Mouse (Mus musculus): Measurements from ENCODE around the gene Rbfox3.

Gene Rbfox3

DNA sequence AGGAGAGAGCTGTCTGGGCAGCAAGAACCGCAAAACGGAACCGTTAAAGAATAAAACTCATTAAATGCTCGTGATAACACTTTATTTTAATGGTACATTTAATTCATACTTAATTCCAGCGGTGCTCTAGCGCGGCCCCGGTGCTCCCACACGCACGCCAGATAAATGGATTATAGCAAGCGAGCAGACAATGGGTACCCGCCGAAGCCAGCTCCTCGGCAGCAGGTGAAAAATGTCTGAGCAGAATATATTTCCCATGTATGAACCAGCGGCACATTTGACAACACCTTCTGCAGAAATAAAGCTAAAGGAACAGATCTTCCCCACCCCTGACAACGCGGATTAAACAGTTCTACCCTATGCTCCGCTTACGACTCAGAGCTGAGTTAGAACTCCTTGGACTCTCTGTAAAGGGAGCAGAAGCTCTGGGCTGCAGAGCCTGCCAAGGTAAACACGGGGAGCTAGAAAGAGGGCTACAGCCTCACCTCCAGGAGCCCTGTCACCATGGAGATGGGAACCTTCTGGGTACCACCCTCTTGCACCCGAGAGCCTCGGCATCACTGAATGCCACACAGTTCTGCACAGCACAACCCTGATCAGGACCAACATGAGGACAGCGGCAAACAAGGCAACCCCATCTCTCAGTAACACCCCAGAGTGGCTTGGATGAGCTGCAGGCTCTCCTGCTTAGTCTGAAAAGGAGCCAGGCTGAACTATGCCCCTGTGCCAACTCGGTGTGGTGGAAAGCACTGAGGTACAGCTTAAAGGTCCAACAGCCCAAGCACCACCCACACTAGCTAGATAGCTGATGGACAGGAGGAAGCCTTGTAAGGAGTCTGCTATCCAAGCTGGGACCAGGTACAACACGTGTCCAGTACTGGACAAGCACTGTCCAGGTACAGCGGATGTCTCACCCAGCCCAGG, 196.5 kb downstream of the Rbfox3 start:
- in situ Hi-C loops (cut with MboI; ENCODE audit: low pct_unique_long_range_greater_than_20kb in 1 of 2, low sequenced_read_pairs in 2 of 2, unreplicated experiment in 1 of 2): no loop called here

GRCm38 (mm10) chr11:118712761-118713160, 198.6 kb downstream of the Rbfox3 start:
- in situ Hi-C loops (cut with MboI; ENCODE audit: low pct_unique_long_range_greater_than_20kb in 1 of 2, low sequenced_read_pairs in 2 of 2, unreplicated experiment in 1 of 2): no loop called here

DNA sequence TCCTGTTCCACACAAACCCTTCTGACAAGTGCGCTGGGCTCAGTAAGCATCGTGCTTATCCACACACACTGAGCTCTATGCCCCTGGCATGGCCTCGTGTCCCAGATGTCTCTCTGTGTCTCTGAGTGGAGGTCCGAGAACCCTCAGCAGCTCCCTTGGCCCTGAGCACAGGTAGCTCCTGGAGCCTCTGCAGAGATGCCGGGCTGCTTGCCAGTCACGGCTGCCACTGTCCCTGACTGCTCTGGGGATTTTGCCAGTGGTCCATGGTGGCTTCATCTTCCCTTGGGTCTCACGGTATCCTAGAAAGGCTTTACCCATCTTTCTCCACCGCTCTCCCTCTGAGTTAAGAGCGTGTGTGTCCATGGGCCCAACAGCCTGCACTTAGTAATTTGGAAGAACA, 199.3 kb downstream of the Rbfox3 start:
- in situ Hi-C loops (cut with MboI; ENCODE audit: low pct_unique_long_range_greater_than_20kb in 1 of 2, low sequenced_read_pairs in 2 of 2, unreplicated experiment in 1 of 2): no loop called here

DNA sequence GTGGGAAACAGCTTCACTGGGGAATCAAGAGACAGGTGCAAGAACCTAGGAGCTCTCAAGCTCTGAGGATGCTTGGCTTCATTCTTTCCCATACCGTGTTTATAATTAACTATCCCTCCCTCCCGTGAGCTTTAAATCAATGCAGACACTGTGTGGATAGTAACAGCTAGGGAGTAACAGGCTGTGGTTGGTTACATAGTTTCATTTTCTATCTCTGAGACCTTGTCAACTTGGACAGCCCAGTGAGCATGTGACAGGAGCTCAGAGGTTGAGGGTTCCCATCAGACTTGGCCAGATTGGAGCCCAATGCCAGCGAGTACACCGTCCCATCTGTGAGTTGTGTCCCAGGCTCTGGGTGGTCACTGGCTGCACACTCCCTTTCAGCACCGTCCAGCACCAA, 201.4 kb downstream of the Rbfox3 start:
- in situ Hi-C loops (cut with MboI; ENCODE audit: low pct_unique_long_range_greater_than_20kb in 1 of 2, low sequenced_read_pairs in 2 of 2, unreplicated experiment in 1 of 2): no loop called here

- in situ Hi-C loops (cut with MboI; ENCODE audit: low pct_unique_long_range_greater_than_20kb in 1 of 2, low sequenced_read_pairs in 2 of 2, unreplicated experiment in 1 of 2): no loop called here
These were observed 215.0 kb downstream of the Rbfox3 start for GRCm38 (mm10) chr11:118696226-118696930.

DNA sequence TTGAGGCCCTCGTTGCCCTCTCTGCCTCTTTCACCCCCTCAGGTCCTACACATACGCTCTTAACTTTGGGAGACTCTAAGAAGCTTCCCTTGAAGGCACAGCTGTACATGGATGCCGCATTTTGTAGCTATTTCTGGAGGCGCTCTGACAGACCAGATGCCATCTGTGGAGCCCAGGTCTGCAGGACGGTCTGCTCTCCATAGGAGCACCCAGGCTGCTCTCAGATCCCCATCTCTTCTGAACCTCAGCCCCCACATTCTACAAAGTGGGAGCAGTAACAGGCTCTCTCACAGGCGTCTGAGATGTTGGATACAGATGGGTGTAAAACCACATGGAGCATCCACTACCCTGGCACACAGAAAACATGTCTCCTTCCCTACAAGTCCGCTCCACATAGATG, 218.1 kb downstream of the Rbfox3 start:
- in situ Hi-C loops (cut with MboI; ENCODE audit: low pct_unique_long_range_greater_than_20kb in 1 of 2, low sequenced_read_pairs in 2 of 2, unreplicated experiment in 1 of 2): no loop called here

- in situ Hi-C loops (cut with MboI; ENCODE audit: low pct_unique_long_range_greater_than_20kb in 1 of 2, low sequenced_read_pairs in 2 of 2, unreplicated experiment in 1 of 2): no loop called here
These were observed 221.1 kb downstream of the Rbfox3 start for GRCm38 (mm10) chr11:118690262-118690661.

GRCm38 (mm10) chr11:118685397-118685796, 226.0 kb downstream of the Rbfox3 start:
- in situ Hi-C loops (cut with MboI; ENCODE audit: low pct_unique_long_range_greater_than_20kb in 1 of 2, low sequenced_read_pairs in 2 of 2, unreplicated experiment in 1 of 2): no loop called here

GRCm38 (mm10) chr11:118684665-118685064, 226.7 kb downstream of the Rbfox3 start:
- in situ Hi-C loops (cut with MboI; ENCODE audit: low pct_unique_long_range_greater_than_20kb in 1 of 2, low sequenced_read_pairs in 2 of 2, unreplicated experiment in 1 of 2): no loop called here

- in situ Hi-C loops (cut with MboI; ENCODE audit: low pct_unique_long_range_greater_than_20kb in 1 of 2, low sequenced_read_pairs in 2 of 2, unreplicated experiment in 1 of 2): no loop called here
These were observed 230.7 kb downstream of the Rbfox3 start for GRCm38 (mm10) chr11:118680699-118681098.

GRCm38 (mm10) chr11:118679736-118680410, 231.5 kb downstream of the Rbfox3 start:
- in situ Hi-C loops (cut with MboI; ENCODE audit: low pct_unique_long_range_greater_than_20kb in 1 of 2, low sequenced_read_pairs in 2 of 2, unreplicated experiment in 1 of 2): no loop called here

- in situ Hi-C loops (cut with MboI; ENCODE audit: low pct_unique_long_range_greater_than_20kb in 1 of 2, low sequenced_read_pairs in 2 of 2, unreplicated experiment in 1 of 2): no loop called here
These were observed 232.8 kb downstream of the Rbfox3 start for GRCm38 (mm10) chr11:118678515-118679104.

GRCm38 (mm10) chr11:118677277-118677676, 234.1 kb downstream of the Rbfox3 start:
- in situ Hi-C loops (cut with MboI; ENCODE audit: low pct_unique_long_range_greater_than_20kb in 1 of 2, low sequenced_read_pairs in 2 of 2, unreplicated experiment in 1 of 2): no loop called here

DNA sequence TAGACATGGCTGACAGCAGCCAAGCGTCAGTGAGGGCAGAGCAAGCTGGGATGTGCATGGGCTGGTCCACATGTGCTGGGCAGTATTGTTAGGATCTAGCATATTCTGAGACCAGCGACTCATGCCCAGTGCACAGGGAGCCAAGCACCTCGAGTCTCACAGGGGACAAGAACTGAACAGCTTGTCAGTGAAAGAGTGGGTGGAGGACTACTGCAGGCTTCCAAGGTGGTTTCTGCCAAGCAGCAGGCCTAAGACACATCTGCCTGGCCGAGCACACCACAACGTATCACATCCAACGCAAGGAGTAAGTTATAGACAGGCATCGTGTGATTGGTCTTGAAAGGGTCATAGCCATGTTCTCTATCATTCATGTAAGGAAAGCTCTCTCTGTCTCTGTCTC, 235.0 kb downstream of the Rbfox3 start:
- in situ Hi-C loops (cut with MboI; ENCODE audit: low pct_unique_long_range_greater_than_20kb in 1 of 2, low sequenced_read_pairs in 2 of 2, unreplicated experiment in 1 of 2): no loop called here

DNA sequence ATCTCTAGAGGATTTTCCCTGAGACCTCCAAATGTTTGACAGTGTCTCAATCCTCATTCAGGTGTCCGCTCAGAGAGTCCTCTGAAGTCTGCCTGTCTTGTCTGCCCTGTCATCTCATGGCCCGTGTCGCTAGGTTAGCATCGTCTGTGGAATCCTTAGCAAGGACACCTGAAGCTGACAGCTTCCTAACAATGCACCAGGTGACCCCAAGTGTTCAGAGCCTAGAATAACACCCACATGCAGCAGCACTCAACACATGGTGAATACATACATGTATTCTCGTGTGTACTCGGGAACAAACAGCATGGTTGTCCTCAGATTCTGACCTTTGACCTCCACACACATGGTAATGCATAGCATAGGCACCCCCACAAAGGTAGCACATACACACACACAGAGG, 239.4 kb downstream of the Rbfox3 start:
- in situ Hi-C loops (cut with MboI; ENCODE audit: low pct_unique_long_range_greater_than_20kb in 1 of 2, low sequenced_read_pairs in 2 of 2, unreplicated experiment in 1 of 2): no loop called here

DNA sequence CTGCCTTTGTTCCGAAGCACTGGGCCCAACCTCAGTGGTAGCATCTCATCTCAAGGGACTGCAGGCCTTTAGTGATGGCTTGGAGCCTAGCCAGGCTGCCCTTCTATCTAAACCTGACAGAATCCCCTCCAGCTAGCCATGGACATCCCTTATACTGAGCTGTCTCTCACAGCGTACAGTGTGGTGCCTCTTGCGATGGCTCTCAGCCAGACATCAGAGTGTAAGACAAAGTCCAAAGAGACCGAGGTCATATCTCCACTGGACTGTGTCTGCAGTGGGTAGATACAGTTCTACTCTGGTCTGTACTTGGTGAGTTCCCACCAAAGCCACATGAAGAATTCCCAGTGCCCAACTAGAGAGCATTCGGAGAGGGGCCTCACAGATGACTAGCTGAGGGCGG, 240.2 kb downstream of the Rbfox3 start:
- in situ Hi-C loops (cut with MboI; ENCODE audit: low pct_unique_long_range_greater_than_20kb in 1 of 2, low sequenced_read_pairs in 2 of 2, unreplicated experiment in 1 of 2): no loop called here

DNA sequence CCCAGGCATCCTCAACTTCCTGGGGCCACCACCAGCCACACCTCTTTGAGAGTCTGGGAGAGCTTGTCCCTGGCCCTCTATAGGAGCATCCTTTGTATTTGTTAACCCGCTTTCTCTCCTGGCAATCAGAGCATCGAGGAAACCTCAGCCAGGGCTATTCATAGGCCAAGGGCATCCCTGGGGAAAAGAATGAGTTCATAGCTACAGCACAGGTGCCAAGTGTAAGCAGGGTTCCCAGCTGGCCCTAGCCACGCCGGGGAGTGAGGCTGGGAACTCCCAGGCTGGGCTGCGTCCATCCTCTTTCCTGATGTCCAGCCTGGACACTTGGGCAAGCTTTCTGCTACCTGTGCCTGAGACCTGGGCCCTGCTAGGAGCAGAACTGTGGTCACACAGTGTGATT, 241.6 kb downstream of the Rbfox3 start:
- in situ Hi-C loops (cut with MboI; ENCODE audit: low pct_unique_long_range_greater_than_20kb in 1 of 2, low sequenced_read_pairs in 2 of 2, unreplicated experiment in 1 of 2): no loop called here

- in situ Hi-C loops (cut with MboI; ENCODE audit: low pct_unique_long_range_greater_than_20kb in 1 of 2, low sequenced_read_pairs in 2 of 2, unreplicated experiment in 1 of 2): no loop called here
These were observed 243.0 kb downstream of the Rbfox3 start for GRCm38 (mm10) chr11:118668351-118668750.

DNA sequence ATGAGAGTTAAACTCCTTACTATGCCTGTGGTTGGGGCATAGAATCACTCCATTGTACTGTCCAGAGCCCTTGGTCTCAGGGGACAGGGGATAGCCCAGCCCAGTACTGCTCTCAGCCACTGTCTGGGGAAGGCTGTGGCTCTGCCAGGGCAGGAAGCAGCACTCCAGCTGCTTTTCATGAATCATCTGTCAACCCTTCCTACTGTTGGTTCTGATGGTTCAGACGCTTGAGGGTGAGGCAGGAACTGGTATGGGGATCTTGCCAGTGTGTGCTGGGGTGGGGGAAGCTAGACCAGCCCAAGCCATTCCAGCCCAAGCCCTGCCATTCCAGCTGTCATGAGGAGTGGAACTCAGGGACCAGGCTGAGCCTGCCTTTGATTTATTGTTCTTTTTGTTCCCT, 243.5 kb downstream of the Rbfox3 start:
- in situ Hi-C loops (cut with MboI; ENCODE audit: low pct_unique_long_range_greater_than_20kb in 1 of 2, low sequenced_read_pairs in 2 of 2, unreplicated experiment in 1 of 2): no loop called here
